Mouse (Mus musculus) limb, embryonic 12.5 days (tissue): Measurements from ENCODE around the gene Armcx1. TPM values are rescaled to one million over a fixed set of nuclear protein-coding genes. Genes with fewer than 3 reads are reported as not detected.
A peak's percentile ranks its signal among the peaks of the same experiment; 100 is the strongest.
"Not testable (repeated sequence)": the region's sequence is repeated elsewhere in the genome, so short reads cannot be mapped to it uniquely, and the experiment has no call there.

Experiments
- ATAC-seq: fragments of 200-750 bp; cut with Nextera tagmentation; 2 replicates; pipeline ENCODE4 v1.8.0; 2017; ENCODE audit warnings: low read depth, moderate TSS enrichment; ENCODE audit not compliant: insufficient number of reproducible peaks, insufficient read depth, low FRiP score, low TSS enrichment
- H3K27ac ChIP-seq: fragments of 300-500 bp; sonication (generic); 2 replicates; pipeline ENCODE4 v1.5.1; 2016; ENCODE audit warnings: mild to moderate bottlenecking, moderate library complexity
- H3K27me3 ChIP-seq: fragments of 300-500 bp; sonication (generic); 2 replicates; pipeline ENCODE4 v1.6.1; 2016; ENCODE audit warnings: mild to moderate bottlenecking, moderate library complexity
- H3K36me3 ChIP-seq: fragments of 300-500 bp; sonication (generic); 2 replicates; pipeline ENCODE4 v1.6.1; 2016; ENCODE audit warnings: mild to moderate bottlenecking, moderate library complexity
- H3K4me1 ChIP-seq: fragments of 300-500 bp; sonication (generic); replicated peaks from 2 replicates; pipeline ENCODE4 v1.6.1; 2016
- H3K4me2 ChIP-seq: fragments of 300-500 bp; sonication (generic); 2 replicates; pipeline ENCODE4 v1.6.1; 2016; ENCODE audit warnings: mild to moderate bottlenecking, moderate library complexity
- H3K4me3 ChIP-seq: fragments of 300-500 bp; sonication (generic); replicated peaks from 2 replicates; pipeline ENCODE4 v1.5.1; 2016; ENCODE audit warnings: mild to moderate bottlenecking
- H3K9ac ChIP-seq: fragments of 300-500 bp; sonication (generic); replicated peaks from 2 replicates; pipeline ENCODE4 v1.6.1; 2016; ENCODE audit warnings: mild to moderate bottlenecking, moderate library complexity
- H3K9me3 ChIP-seq: fragments of 300-500 bp; sonication (generic); 2 replicates; pipeline ENCODE4 v1.6.1; 2016; ENCODE audit warnings: mild to moderate bottlenecking, moderate library complexity
- WGBS: fragments of 180-500 bp; shearing (Covaris S2); methylation state at CpG from one replicate; pipeline ENCODE4 v1.1.7; 2016; 5-methylcytosine and 5-hydroxymethylcytosine counted together
- microRNA-seq: library from miRNA; unstranded; fragments of <30 nt; microRNA quantifications from one replicate; pipeline ENCODE4, GENCODE M21; 2017
- polyA plus RNA-seq: library from polyadenylated mRNA; unstranded; fragments of >200 nt; fragmentation: Nextera tagmentation; extraction: Ambion mirVana; gene quantifications from 2 replicates; pipeline ENCODE4 v1.2.1, GENCODE M21; 2016

The Armcx1 gene
- polyA plus RNA-seq, 1 experiment from 2014 or later, result 59.1 TPM

DNA sequence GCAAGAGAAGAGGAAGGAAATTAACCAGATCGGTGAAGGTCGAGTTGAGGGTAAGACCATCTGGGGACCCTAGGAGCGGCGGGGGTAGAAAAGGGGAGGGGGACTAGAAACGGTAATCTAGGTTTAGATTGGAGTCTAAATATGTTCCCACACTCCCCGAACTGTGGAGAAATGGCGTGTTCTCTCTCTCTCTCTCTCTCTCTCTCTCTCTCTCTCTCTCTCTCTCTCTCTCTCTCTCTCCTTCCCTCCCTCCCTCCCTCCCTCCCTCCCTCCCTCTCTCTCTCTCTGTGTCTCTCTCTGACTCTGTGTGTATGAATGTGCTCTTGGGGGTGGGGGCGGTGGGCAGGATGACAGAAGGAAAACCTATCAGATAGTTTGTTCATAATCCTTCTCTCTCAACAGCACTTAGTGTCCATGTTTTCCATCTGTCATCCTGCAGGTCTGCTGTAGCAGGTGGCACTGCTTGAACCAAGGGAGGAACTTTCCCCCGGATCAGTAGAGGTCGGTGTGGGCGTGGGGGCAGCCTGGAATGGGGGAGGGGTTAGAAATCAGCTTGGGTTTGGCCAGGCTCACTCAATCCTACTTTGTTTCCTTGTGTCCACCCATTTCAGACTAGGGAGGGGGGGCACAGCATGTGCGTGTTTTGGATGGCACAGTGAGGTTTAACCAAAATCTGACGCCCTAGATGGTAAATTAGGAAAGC lies 39.7 kb downstream of the Armcx1 start:
- peak overlapping the region; percentile 69 for H3K9ac ChIP-seq
- peak overlapping the region; percentile 54 for H3K4me3 ChIP-seq
- no peaks in the 10 kb centered on the region for H3K36me3 ChIP-seq
- no peaks in the 10 kb centered on the region for H3K9me3 ChIP-seq
- H3K27me3 ChIP-seq, result peaks cover 20% of the 10 kb centered on the region
- H3K27ac ChIP-seq, result no peak overlapping the region
- H3K4me1 ChIP-seq, result peaks cover 10% of the 10 kb centered on the region
- peak overlapping the region; percentile 54 for H3K4me2 ChIP-seq
- peak; percentile 42; the same call in 1 of the 2 replicates for ATAC-seq
- 24% methylated on average over 13 of the region's 13 CpGs for WGBS

DNA sequence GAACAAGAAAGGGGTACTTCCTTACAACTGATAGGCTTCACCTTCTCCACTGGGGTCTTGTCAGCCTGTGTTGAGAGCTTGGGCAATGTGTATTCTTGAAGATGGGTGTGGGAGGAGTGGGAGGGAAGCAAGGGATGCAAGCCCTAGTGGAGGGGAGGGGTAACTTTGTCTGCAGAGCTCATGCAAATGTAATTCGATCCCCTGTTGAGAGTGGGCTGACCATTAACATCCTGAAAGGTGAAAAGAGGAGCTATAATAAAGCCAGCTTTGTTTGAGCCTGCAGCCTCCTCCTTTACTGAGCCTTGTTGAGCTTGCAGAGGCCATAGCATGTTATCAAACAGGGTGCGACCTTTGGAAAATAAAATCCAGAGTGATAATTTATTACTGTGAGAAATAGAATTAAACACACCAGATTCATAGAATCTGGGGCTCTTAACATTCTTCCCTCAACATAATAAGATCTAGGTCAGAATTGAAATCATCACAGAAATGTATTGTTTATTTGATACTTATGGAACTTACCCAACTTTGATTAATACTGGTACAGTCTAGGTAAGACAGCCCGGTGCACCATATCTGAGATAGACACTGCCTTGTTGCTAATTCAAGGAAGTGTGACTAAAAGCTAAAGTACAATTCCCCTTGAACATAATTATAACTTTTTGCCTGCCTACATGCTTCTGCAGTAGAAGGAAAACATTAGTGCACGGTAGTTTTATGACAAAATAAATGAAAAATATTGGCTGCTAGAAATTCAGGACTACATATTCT lies 45.9 kb downstream of the Armcx1 start:
- H3K27ac ChIP-seq, H3K4me2 ChIP-seq, H3K9ac ChIP-seq, H3K27me3 ChIP-seq, ATAC-seq, H3K4me1 ChIP-seq, H3K4me3 ChIP-seq, H3K36me3 ChIP-seq, H3K9me3 ChIP-seq: not testable (repeated sequence)
- 46% methylated on average over 3 of the region's 4 CpGs for WGBS

Small RNA genes lying within 50 kb of the gene (microRNA-seq; reads per million reads assigned to microRNA genes)
- not detected for gene Mir7093

Other genes starting within 250 kb of the Armcx1 start
- 0.26 and 0.42 TPM in 2 replicates for gene Taf7l, start 241.5 kb upstream of the Armcx1 start, polyA plus RNA-seq
- 67.8 and 68.1 TPM in 2 replicates for gene Timm8a1, start 176.1 kb upstream of the Armcx1 start, polyA plus RNA-seq
- 0.99 and 1.4 TPM in 2 replicates for gene Btk, start 134.4 kb upstream of the Armcx1 start, polyA plus RNA-seq
- 418 and 426 TPM in 2 replicates for gene Rpl36a, start 132.3 kb upstream of the Armcx1 start, polyA plus RNA-seq
- gene Gla, start 116.8 kb upstream of the Armcx1 start, polyA plus RNA-seq, result 4.3 and 5.4 TPM in 2 replicates
- gene Hnrnph2, start 116.8 kb upstream of the Armcx1 start, polyA plus RNA-seq, result 166 and 176 TPM in 2 replicates
- gene Armcx4, start 31.4 kb upstream of the Armcx1 start, polyA plus RNA-seq, result 7.3 and 7.6 TPM in 2 replicates
- 31.0 and 35.9 TPM in 2 replicates for gene Armcx6, start 33.5 kb downstream of the Armcx1 start, polyA plus RNA-seq
- 60.1 and 63.6 TPM in 2 replicates for gene Armcx3, start 38.6 kb downstream of the Armcx1 start, polyA plus RNA-seq
- 85.2 and 90.7 TPM in 2 replicates for gene Armcx2, start 91.3 kb downstream of the Armcx1 start, polyA plus RNA-seq
- 1.1 and 1.3 TPM in 2 replicates for gene Nxf2, start 246.8 kb downstream of the Armcx1 start, polyA plus RNA-seq